Mouse (Mus musculus) kidney, embryonic 16.5 days (tissue): ENCODE measurements at regions not wholly inside any gene's neighbourhood (a gene's known extent, or its start where the extent isn't known, plus 50 kb on each side); places are given as distances from the start of the nearest gene placed in this dataset.

Experiments
- ATAC-seq: fragments of 200-750 bp; cut with Nextera tagmentation; 2 replicates; pipeline ENCODE4 v1.8.0; 2017; ENCODE audit warnings: moderate TSS enrichment; ENCODE audit not compliant: low FRiP score, low TSS enrichment
- H3K27ac ChIP-seq: fragments of 300-500 bp; sonication (generic); 2 replicates; pipeline ENCODE4 v1.5.1; 2014; ENCODE audit warnings: low read length
- H3K27me3 ChIP-seq: fragments of 300-500 bp; sonication (generic); 2 replicates; pipeline ENCODE4 v1.6.1; 2014; ENCODE audit warnings: low read length, control low read depth, mixed read lengths; ENCODE audit not compliant: insufficient read depth
- H3K36me3 ChIP-seq: fragments of 300-500 bp; sonication (generic); 2 replicates; pipeline ENCODE4 v1.6.1; 2014; ENCODE audit warnings: low read length, control low read depth, mixed read lengths; ENCODE audit not compliant: insufficient read depth
- H3K4me1 ChIP-seq: fragments of 300-500 bp; sonication (generic); 2 replicates; pipeline ENCODE4 v1.6.1; 2014; ENCODE audit warnings: low read length, control low read depth, mixed read lengths; ENCODE audit not compliant: insufficient read depth
- H3K4me2 ChIP-seq: fragments of 300-500 bp; sonication (generic); replicated peaks from 2 replicates; pipeline ENCODE4 v1.6.1; 2014; ENCODE audit warnings: low read depth, low read length
- H3K4me3 ChIP-seq: fragments of 300-500 bp; sonication (generic); 2 replicates; pipeline ENCODE4 v1.5.1; 2014; ENCODE audit warnings: mild to moderate bottlenecking, low read length
- H3K9ac ChIP-seq: fragments of 300-500 bp; sonication (generic); replicated peaks from 2 replicates; pipeline ENCODE4 v1.6.1; 2014; ENCODE audit warnings: low read length
- H3K9me3 ChIP-seq: fragments of 300-500 bp; sonication (generic); 2 replicates; pipeline ENCODE4 v1.6.1; 2016; ENCODE audit warnings: low read length, control low read depth
- WGBS: fragments of 180-500 bp; shearing (Covaris S2); extraction: QIAGEN DNeasy Blood & Tissue Kit; methylation state at CpG from one replicate; pipeline ENCODE4 v1.1.7; 2014; 5-methylcytosine and 5-hydroxymethylcytosine counted together

DNA sequence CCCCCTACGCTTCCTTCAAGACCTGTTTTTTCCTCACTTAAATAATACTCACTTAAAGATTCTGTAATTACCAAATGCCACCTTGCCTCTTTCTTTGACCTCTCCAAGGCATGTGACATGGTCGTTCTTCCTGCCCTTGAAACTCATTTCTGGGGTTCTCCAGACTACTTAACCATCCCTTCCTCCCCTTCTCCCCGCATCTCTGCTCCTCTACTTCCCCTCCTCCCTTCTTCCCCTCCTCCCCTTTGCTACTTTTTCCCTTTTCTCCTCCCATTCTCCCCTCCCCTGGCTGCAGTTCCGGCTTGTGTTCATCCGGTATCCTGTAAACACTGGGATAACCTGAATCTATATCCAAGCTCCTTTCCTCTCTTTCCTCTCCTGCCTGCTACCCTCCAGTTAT is 250.2 kb upstream of the Paip1 start:
- Histone ChIP-seq H3K9me3 (no peaks in the 10 kb centered on the region), H3K4me1 (no peaks in the 10 kb centered on the region), H3K36me3 (no peaks in the 10 kb centered on the region), H3K4me3 (no peak overlapping the region), H3K4me2 (no peak overlapping the region), H3K9ac (no peak overlapping the region), H3K27ac (no peak overlapping the region), H3K27me3 (no peaks in the 10 kb centered on the region)
- 0 out of 2 replicates have a peak, but pooled peaks have one; percentile 23 for ATAC-seq
- WGBS: 64% methylated on average over 5 of the region's 5 CpGs

- H3K27me3 ChIP-seq: no peaks in the 10 kb centered on the region
- H3K36me3 ChIP-seq: no peaks in the 10 kb centered on the region
- ATAC-seq: peak; percentile 73; the same call in 1 of the 2 replicates
- H3K27ac ChIP-seq: no peak overlapping the region
- H3K9ac ChIP-seq: no peak overlapping the region
- H3K4me2 ChIP-seq: no peak overlapping the region
- H3K9me3 ChIP-seq: no peaks in the 10 kb centered on the region
- no peak overlapping the region for H3K4me3 ChIP-seq
- WGBS: 8% methylated on average over 1 of the region's 1 CpGs
- no peaks in the 10 kb centered on the region for H3K4me1 ChIP-seq
Measured at GRCm38 (mm10) chr13:119179157-119179920, 249.1 kb upstream of the Paip1 start.

GRCm38 (mm10) chr13:119184322-119184877 is 244.0 kb upstream of the Paip1 start:
- no peak for ATAC-seq
- WGBS: 95% methylated on average over 6 of the region's 6 CpGs
- Histone ChIP-seq H3K4me1 (no peaks in the 10 kb centered on the region), H3K9ac (no peak overlapping the region), H3K4me3 (no peak overlapping the region), H3K27ac (no peak overlapping the region), H3K4me2 (no peak overlapping the region), H3K36me3 (no peaks in the 10 kb centered on the region), H3K27me3 (no peaks in the 10 kb centered on the region), H3K9me3 (no peaks in the 10 kb centered on the region)

DNA sequence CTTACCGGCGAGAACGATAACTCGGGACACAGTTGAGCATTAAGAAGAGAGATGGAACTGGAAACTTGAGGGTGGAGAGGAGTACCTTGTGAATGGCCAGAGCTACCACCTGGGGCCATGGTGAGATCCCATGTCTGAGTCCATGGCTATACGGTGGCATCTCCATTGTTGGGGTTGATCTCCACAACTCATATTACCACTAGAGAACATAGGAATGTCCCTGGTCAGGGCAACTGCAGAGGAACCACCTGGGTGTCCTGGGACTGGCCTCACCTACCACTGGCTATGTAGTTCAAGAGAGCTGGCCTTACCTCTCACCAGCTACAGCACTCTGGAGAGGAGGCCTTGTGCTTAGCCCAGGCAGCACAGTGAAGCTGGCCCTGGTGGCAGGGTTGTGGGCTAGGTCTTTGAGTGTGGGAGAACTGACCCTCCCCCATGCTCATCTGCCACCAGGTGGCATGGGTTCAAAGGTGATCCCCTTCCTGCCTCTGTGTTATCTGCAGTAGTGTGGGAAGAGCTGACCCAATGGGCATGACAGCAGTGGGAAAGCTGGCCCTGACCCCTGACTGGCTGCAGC is 242.7 kb upstream of the Paip1 start:
- ATAC-seq: no peak
- no peaks in the 10 kb centered on the region for H3K4me1 ChIP-seq
- no peaks in the 10 kb centered on the region for H3K9me3 ChIP-seq
- no peaks in the 10 kb centered on the region for H3K36me3 ChIP-seq
- no peak overlapping the region for H3K4me2 ChIP-seq
- H3K27me3 ChIP-seq: no peaks in the 10 kb centered on the region
- WGBS: 95% methylated on average over 5 of the region's 5 CpGs
- no peak overlapping the region for H3K4me3 ChIP-seq
- H3K27ac ChIP-seq: no peak overlapping the region
- no peak overlapping the region for H3K9ac ChIP-seq

GRCm38 (mm10) chr13:119231556-119231955 is 196.8 kb upstream of the Paip1 start:
- H3K4me3 ChIP-seq: no peak overlapping the region
- WGBS: 69% methylated on average over 11 of the region's 11 CpGs
- H3K27me3 ChIP-seq: no peaks in the 10 kb centered on the region
- H3K4me2 ChIP-seq: no peak overlapping the region
- no peaks in the 10 kb centered on the region for H3K9me3 ChIP-seq
- no peak for ATAC-seq
- H3K36me3 ChIP-seq: no peaks in the 10 kb centered on the region
- H3K9ac ChIP-seq: no peak overlapping the region
- no peaks in the 10 kb centered on the region for H3K4me1 ChIP-seq
- H3K27ac ChIP-seq: no peak overlapping the region

GRCm38 (mm10) chr13:119232100-119233029 is 196.0 kb upstream of the Paip1 start:
- no peaks in the 10 kb centered on the region for H3K9me3 ChIP-seq
- no peaks in the 10 kb centered on the region for H3K27me3 ChIP-seq
- H3K4me1 ChIP-seq: no peaks in the 10 kb centered on the region
- no peaks in the 10 kb centered on the region for H3K36me3 ChIP-seq
- no peak overlapping the region for H3K9ac ChIP-seq
- H3K4me3 ChIP-seq: no peak overlapping the region
- 64% methylated on average over 8 of the region's 8 CpGs for WGBS
- no peak overlapping the region for H3K27ac ChIP-seq
- ATAC-seq: no peak
- no peak overlapping the region for H3K4me2 ChIP-seq

DNA sequence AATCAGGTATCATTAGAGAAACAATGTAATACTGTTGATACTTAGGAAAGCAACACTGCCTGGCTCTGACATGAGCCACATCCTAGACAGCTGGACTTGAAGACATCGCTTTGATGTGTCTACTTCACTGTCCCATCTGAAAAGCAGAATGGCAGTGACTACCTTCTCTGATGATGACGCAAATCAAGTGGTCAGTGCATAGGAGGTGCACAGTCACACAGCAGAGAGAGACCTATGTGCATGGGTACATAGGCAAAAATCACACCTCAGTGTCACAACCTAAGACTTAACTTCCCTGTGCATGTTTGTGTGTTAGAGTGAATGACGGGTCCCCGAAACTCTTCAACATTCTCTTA is 195.4 kb upstream of the Paip1 start:
- no peak for ATAC-seq
- Histone ChIP-seq H3K27ac (no peak overlapping the region), H3K36me3 (no peaks in the 10 kb centered on the region), H3K4me2 (no peak overlapping the region), H3K27me3 (no peaks in the 10 kb centered on the region), H3K4me1 (no peaks in the 10 kb centered on the region), H3K9ac (no peak overlapping the region), H3K9me3 (no peaks in the 10 kb centered on the region), H3K4me3 (no peak overlapping the region)
- 66% methylated on average over 4 of the region's 4 CpGs for WGBS

DNA sequence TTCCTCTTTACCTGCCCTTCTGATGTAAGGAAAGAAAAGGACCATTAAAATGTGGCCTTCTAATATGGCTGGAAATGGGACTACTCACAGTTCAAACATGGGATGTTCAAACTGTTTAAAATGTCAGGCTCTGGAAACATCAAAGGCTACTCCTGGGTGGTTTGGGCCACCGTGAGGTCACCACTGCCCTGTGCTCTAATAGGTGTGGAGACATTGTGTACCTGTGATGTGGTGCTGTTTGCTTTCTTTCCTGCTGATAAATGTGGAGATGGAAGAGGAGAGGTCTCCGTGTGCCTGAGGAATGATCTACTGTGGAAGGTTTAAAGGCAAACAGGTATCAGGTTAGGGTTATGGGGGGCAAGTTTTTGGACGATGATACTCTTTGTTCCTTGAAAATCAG is 194.5 kb upstream of the Paip1 start:
- no peaks in the 10 kb centered on the region for H3K27me3 ChIP-seq
- H3K36me3 ChIP-seq: no peaks in the 10 kb centered on the region
- no peaks in the 10 kb centered on the region for H3K9me3 ChIP-seq
- no peak overlapping the region for H3K4me2 ChIP-seq
- H3K4me1 ChIP-seq: no peaks in the 10 kb centered on the region
- H3K9ac ChIP-seq: no peak overlapping the region
- no peak for ATAC-seq
- H3K4me3 ChIP-seq: no peak overlapping the region
- 30% methylated on average over 3 of the region's 3 CpGs for WGBS
- no peak overlapping the region for H3K27ac ChIP-seq

GRCm38 (mm10) chr13:119242358-119242757 is 186.0 kb upstream of the Paip1 start:
- ATAC-seq: no peak
- WGBS: 61% methylated on average over 3 of the region's 3 CpGs
- Histone ChIP-seq H3K9ac (no peak overlapping the region), H3K4me3 (no peak overlapping the region), H3K27ac (no peak overlapping the region), H3K27me3 (no peaks in the 10 kb centered on the region), H3K4me1 (no peaks in the 10 kb centered on the region), H3K4me2 (no peak overlapping the region), H3K36me3 (no peaks in the 10 kb centered on the region), H3K9me3 (no peaks in the 10 kb centered on the region)
